Mouse (Mus musculus): ENCODE measurements around the gene Stag2. TPM values are rescaled to one million over a fixed set of nuclear protein-coding genes. Genes with fewer than 3 reads are reported as not detected.
A peak's percentile ranks its signal among the peaks of the same experiment; 100 is the strongest.

Stag2 gene
- polyA plus RNA-seq, 2 experiments, result 21.3 to 39.5 TPM

DNA sequence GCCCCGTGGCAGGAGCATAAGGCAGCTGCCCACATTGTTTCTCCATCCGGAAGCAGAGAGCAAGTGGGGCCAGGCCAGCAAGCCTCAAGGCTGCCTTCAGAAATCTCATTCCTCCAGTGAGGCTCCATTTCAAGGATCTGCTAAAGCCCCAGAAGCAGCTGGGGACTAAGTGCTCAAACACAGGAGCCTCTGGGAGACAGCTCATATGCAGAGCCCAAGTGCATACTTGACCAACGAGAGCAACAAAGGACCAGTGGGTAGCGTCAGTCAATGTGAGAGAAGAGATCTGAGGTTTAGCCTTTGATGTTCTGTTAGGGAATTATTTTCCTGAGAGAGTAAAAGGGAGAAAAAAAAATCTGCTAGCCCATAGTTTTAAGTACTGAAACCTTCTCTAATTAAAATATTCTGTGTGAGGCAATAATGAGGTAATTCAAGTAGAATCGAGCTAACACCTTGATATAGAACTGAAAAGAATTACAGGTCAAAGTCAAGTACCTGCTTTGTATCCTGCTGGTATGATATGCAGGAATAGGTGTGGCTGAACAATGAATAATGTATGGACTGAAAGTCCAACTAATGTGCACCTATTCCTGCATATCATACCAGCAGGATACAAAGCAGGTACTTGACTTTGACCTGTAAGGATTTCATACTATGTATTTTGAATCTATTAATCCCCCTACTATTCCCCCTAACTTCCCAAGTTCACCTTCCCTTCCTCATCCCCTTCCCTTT is 24.0 kb upstream of the Stag2 start:
- H3K9me3 ChIP-seq (ENCODE audit: control insufficient read depth, low read length), result no peaks in the 10 kb centered on the region
- no peaks in the 10 kb centered on the region for H3K4me1 ChIP-seq (replicated peaks; ENCODE audit: control insufficient read depth in 2 of 2, insufficient read depth in 2 of 2, low read length in 1 of 2)
- DNase-seq (ENCODE audit: low read depth in 3 of 3, low spot score in 3 of 3) (no peak), ATAC-seq (ENCODE audit: insufficient read depth) (no peak)
- H3K9ac ChIP-seq (replicated peaks), result no peak overlapping the region
- H3K4me3 ChIP-seq (ENCODE audit: insufficient read depth in 1 of 2, low read depth in 2 of 2, low read length in 2 of 2), result no peak overlapping the region
- no peaks in the 10 kb centered on the region for H3K36me3 ChIP-seq (replicated peaks; ENCODE audit: control insufficient read depth, insufficient read depth, low read depth)
- H3K27ac ChIP-seq, result no peak overlapping the region
- 69% methylated on average over 5 of the region's 5 CpGs for WGBS (ENCODE audit: insufficient replicate concordance)
- no peak overlapping the region for H3K4me2 ChIP-seq (ENCODE audit: low read depth)
- H3K27me3 ChIP-seq (ENCODE audit: control insufficient read depth, insufficient read depth, low read length), result no peaks in the 10 kb centered on the region
- TF ChIP-seq CTCF (IDR thresholded peaks at IDR 0.05; ENCODE audit: low read depth) (no peak), EP300 (IDR thresholded peaks at IDR 0.05; ENCODE audit: low read depth) (no peak)

- no peaks in the 10 kb centered on the region for H3K36me3 ChIP-seq (replicated peaks; ENCODE audit: control insufficient read depth, insufficient read depth, low read depth)
- no peak overlapping the region for H3K27ac ChIP-seq
- ATAC-seq (ENCODE audit: insufficient read depth), result no peak
- H3K9me3 ChIP-seq (ENCODE audit: control insufficient read depth, low read length), result no peaks in the 10 kb centered on the region
- no peak overlapping the region for H3K4me2 ChIP-seq (ENCODE audit: low read depth)
- no peak for DNase-seq (ENCODE audit: low read depth in 3 of 3, low spot score in 3 of 3)
- 23% methylated on average over 9 of the region's 9 CpGs for WGBS (ENCODE audit: insufficient replicate concordance)
- H3K27me3 ChIP-seq (ENCODE audit: control insufficient read depth, insufficient read depth, low read length), result no peaks in the 10 kb centered on the region
- no peak overlapping the region for H3K4me3 ChIP-seq (ENCODE audit: insufficient read depth in 1 of 2, low read depth in 2 of 2, low read length in 2 of 2)
- H3K9ac ChIP-seq (replicated peaks), result no peak overlapping the region
- H3K4me1 ChIP-seq (replicated peaks; ENCODE audit: control insufficient read depth in 2 of 2, insufficient read depth in 2 of 2, low read length in 1 of 2), result peaks cover 0 to 5% of the 10 kb centered on the region in 2 experiments; a peak in 2 of 4 replicates
- TF ChIP-seq CTCF (IDR thresholded peaks at IDR 0.05; ENCODE audit: low read depth) (no peak), EP300 (IDR thresholded peaks at IDR 0.05; ENCODE audit: low read depth) (no peak)
These were observed 9.2 kb upstream of the Stag2 start for GRCm38 (mm10) chrX:42139882-42140281.

- Histone ChIP-seq H3K4me2 (ENCODE audit: low read depth) (no peak overlapping the region), H3K9ac (replicated peaks) (no peak overlapping the region), H3K4me1 (replicated peaks; ENCODE audit: control insufficient read depth in 2 of 2, insufficient read depth in 2 of 2, low read length in 1 of 2) (peaks cover 0 to 5% of the 10 kb centered on the region in 2 experiments; a peak in 2 of 4 replicates), H3K36me3 (replicated peaks; ENCODE audit: control insufficient read depth, insufficient read depth, low read depth) (no peaks in the 10 kb centered on the region), H3K27me3 (ENCODE audit: control insufficient read depth, insufficient read depth, low read length) (no peaks in the 10 kb centered on the region), H3K27ac (no peak overlapping the region), H3K9me3 (ENCODE audit: control insufficient read depth, low read length) (no peaks in the 10 kb centered on the region), H3K4me3 (ENCODE audit: insufficient read depth in 1 of 2, low read depth in 2 of 2, low read length in 2 of 2) (no peak overlapping the region)
- 34% methylated on average over 3 of the region's 3 CpGs for WGBS (ENCODE audit: insufficient replicate concordance)
- no peak for DNase-seq (ENCODE audit: low read depth in 3 of 3, low spot score in 3 of 3)
- ATAC-seq (ENCODE audit: insufficient read depth), result no peak
- no peak for TF ChIP-seq CTCF (IDR thresholded peaks at IDR 0.05; ENCODE audit: low read depth)
- TF ChIP-seq EP300 (IDR thresholded peaks at IDR 0.05; ENCODE audit: low read depth), result no peak
These were observed 6.5 kb upstream of the Stag2 start for GRCm38 (mm10) chrX:42142620-42143019.

- H3K27me3 ChIP-seq (ENCODE audit: control insufficient read depth, insufficient read depth, low read length), result no peaks in the 10 kb centered on the region
- no peaks in the 10 kb centered on the region for H3K36me3 ChIP-seq (replicated peaks; ENCODE audit: control insufficient read depth, insufficient read depth, low read depth)
- no peak overlapping the region for H3K4me2 ChIP-seq (ENCODE audit: low read depth)
- H3K4me3 ChIP-seq (ENCODE audit: insufficient read depth in 1 of 2, low read depth in 2 of 2, low read length in 2 of 2), result no peak overlapping the region
- DNase-seq (ENCODE audit: low read depth in 3 of 3, low spot score in 3 of 3), result no peak
- no peaks in the 10 kb centered on the region for H3K9me3 ChIP-seq (ENCODE audit: control insufficient read depth, low read length)
- WGBS (ENCODE audit: insufficient replicate concordance), result 34% methylated on average over 4 of the region's 4 CpGs
- no peak overlapping the region for H3K9ac ChIP-seq (replicated peaks)
- TF ChIP-seq CTCF (IDR thresholded peaks at IDR 0.05; ENCODE audit: low read depth), result no peak
- ATAC-seq (ENCODE audit: insufficient read depth), result no peak
- H3K27ac ChIP-seq, result no peak overlapping the region
- H3K4me1 ChIP-seq (replicated peaks; ENCODE audit: control insufficient read depth in 2 of 2, insufficient read depth in 2 of 2, low read length in 1 of 2), result peaks cover 2 to 10% of the 10 kb centered on the region in 2 experiments; a peak in 2 of 4 replicates
These were observed 5.1 kb upstream of the Stag2 start for GRCm38 (mm10) chrX:42143991-42144390.

DNA sequence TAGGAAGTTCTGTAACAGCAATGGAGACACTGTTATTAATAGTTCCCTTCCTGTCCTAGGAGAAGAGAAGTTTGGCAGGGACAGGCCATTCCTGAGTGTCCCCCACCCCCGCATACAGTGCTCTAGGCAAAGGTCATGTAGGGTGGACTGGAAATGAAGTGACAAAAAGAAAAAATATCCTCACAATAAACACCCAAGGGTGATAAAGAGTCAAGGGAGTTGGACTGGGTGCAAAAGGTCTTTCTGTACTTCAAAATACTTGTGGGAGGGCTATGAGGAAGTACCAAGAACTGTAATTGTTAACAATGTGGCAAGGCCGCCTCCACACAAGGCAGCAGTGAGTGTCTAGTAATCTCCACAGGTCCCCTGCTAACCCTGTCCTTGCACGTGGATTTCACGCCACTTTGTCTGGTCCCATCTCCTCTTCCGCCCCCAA is 1.1 kb upstream of the Stag2 start:
- Histone ChIP-seq H3K36me3 (replicated peaks; ENCODE audit: control insufficient read depth, insufficient read depth, low read depth) (no peaks in the 10 kb centered on the region), H3K4me2 (ENCODE audit: low read depth) (peak overlapping the region; percentile 75), H3K4me1 (replicated peaks; ENCODE audit: control insufficient read depth in 2 of 2, insufficient read depth in 2 of 2, low read length in 1 of 2) (peaks cover 2 to 5% of the 10 kb centered on the region in 2 experiments; a peak in 2 of 4 replicates), H3K27me3 (ENCODE audit: control insufficient read depth, insufficient read depth, low read length) (no peaks in the 10 kb centered on the region), H3K27ac (peak overlapping the region; percentile 75), H3K9ac (replicated peaks) (peak overlapping the region; percentile 91), H3K4me3 (ENCODE audit: insufficient read depth in 1 of 2, low read depth in 2 of 2, low read length in 2 of 2) (peak overlapping the region; percentile 24 to 64; a peak in 3 of 4 replicates), H3K9me3 (ENCODE audit: control insufficient read depth, low read length) (no peaks in the 10 kb centered on the region)
- ATAC-seq (ENCODE audit: insufficient read depth) (no peak), DNase-seq (ENCODE audit: low read depth in 3 of 3, low spot score in 3 of 3) (no peak)
- TF ChIP-seq CTCF (IDR thresholded peaks at IDR 0.05; ENCODE audit: low read depth), result no peak
- TF ChIP-seq EP300 (IDR thresholded peaks at IDR 0.05; ENCODE audit: low read depth), result no peak
- 28% methylated on average over 5 of the region's 5 CpGs for WGBS (ENCODE audit: insufficient replicate concordance)
